Mouse (Mus musculus): ENCODE results near the gene Specc1. TPM values are rescaled to one million over a fixed set of nuclear protein-coding genes. Genes with fewer than 3 reads are reported as not detected.

Gene Specc1
- total and polyA plus RNA-seq, 3 experiments = 2.5 to 5.8 TPM; not detected in 1

GRCm38 (mm10) chr11:61960096-61960495 is 3.5 kb downstream of the Specc1 start:
- Histone ChIP-seq H3K4me1 (ENCODE audit: control insufficient read depth in 1 of 2, insufficient read depth in 2 of 2, low read length in 2 of 2) (peaks cover 6 to 34% of the 10 kb centered on the region in 2 experiments; a peak in 3 of 4 replicates), H3K4me3 (ENCODE audit: control insufficient read depth in 1 of 2, insufficient read depth in 1 of 2, low read depth in 2 of 2, low read length in 2 of 2) (no peak overlapping the region), H3K79me2 (ENCODE audit: control insufficient read depth, insufficient read depth, low read length, poor library complexity) (no peaks in the 10 kb centered on the region), H3K27ac (ENCODE audit: control insufficient read depth, low read depth, low read length) (no peak overlapping the region), H3K9me3 (replicated peaks; ENCODE audit: insufficient read depth, low read length) (no peaks in the 10 kb centered on the region), H3K27me3 (ENCODE audit: control insufficient read depth in 1 of 2, insufficient read depth in 2 of 2, low read length in 2 of 2) (no peaks in the 10 kb centered on the region), H3K36me3 (ENCODE audit: control insufficient read depth in 1 of 2, insufficient read depth in 2 of 2, low read length in 2 of 2) (peaks cover 0 to 27% of the 10 kb centered on the region in 2 experiments; a peak in 2 of 4 replicates), H3K9ac (ENCODE audit: control insufficient read depth, low read depth, low read length, poor library complexity, severe bottlenecking) (no peak overlapping the region)
- no peak for TF ChIP-seq MXI1 (IDR thresholded peaks at IDR 0.05; ENCODE audit: low read depth, low read length)
- no peak for TF ChIP-seq JUND (IDR thresholded peaks at IDR 0.05; ENCODE audit: low read depth, low read length)
- TF ChIP-seq NELFE (IDR thresholded peaks at IDR 0.05; ENCODE audit: low read depth, low read length) = no peak
- TF ChIP-seq USF1 (IDR thresholded peaks at IDR 0.05; ENCODE audit: low read depth, low read length) = no peak
- no peak for TF ChIP-seq HCFC1 (IDR thresholded peaks at IDR 0.05; ENCODE audit: low read depth, low read length)
- TF ChIP-seq EP300 (IDR thresholded peaks at IDR 0.05; ENCODE audit: low read depth in 1 of 2, low read length in 2 of 2) = no peak
- no peak for TF ChIP-seq USF2 (IDR thresholded peaks at IDR 0.05; ENCODE audit: borderline replicate concordance in 1 of 2, insufficient read depth in 1 of 2, low read depth in 1 of 2, low read length in 2 of 2)
- DNase-seq (ENCODE audit: low read depth, low spot score) = no peak

GRCm38 (mm10) chr11:61962684-61963083 is 6.1 kb downstream of the Specc1 start:
- H3K79me2 ChIP-seq (ENCODE audit: control insufficient read depth, insufficient read depth, low read length, poor library complexity) = no peaks in the 10 kb centered on the region
- H3K27me3 ChIP-seq (ENCODE audit: control insufficient read depth in 1 of 2, insufficient read depth in 2 of 2, low read length in 2 of 2) = no peaks in the 10 kb centered on the region
- H3K27ac ChIP-seq (ENCODE audit: control insufficient read depth, low read depth, low read length) = no peak overlapping the region
- no peak for TF ChIP-seq JUND (IDR thresholded peaks at IDR 0.05; ENCODE audit: low read depth, low read length)
- TF ChIP-seq EP300 (IDR thresholded peaks at IDR 0.05; ENCODE audit: low read depth in 1 of 2, low read length in 2 of 2) = no peak
- TF ChIP-seq MYB (IDR thresholded peaks at IDR 0.05; ENCODE audit: low read depth, low read length) = no peak
- TF ChIP-seq NRF1 (IDR thresholded peaks at IDR 0.05; ENCODE audit: insufficient read depth, low read depth, low read length, poor library complexity, severe bottlenecking) = no peak
- no peak for TF ChIP-seq MEF2A (IDR thresholded peaks at IDR 0.05; ENCODE audit: extremely low read depth, insufficient replicate concordance, low read depth, low read length, poor library complexity, severe bottlenecking)
- no peak for TF ChIP-seq KAT2A (conservative IDR thresholded peaks at IDR 0.05; ENCODE audit: low read depth, low read length)
- TF ChIP-seq ZMIZ1 (IDR thresholded peaks at IDR 0.05; ENCODE audit: low read depth, low read length) = no peak
- TF ChIP-seq GABPA (IDR thresholded peaks at IDR 0.05; ENCODE audit: low read depth, low read length) = no peak
- TF ChIP-seq MAZ (IDR thresholded peaks at IDR 0.05; ENCODE audit: low read depth, low read length) = no peak
- TF ChIP-seq GATA1 (IDR thresholded peaks at IDR 0.05; ENCODE audit: low read depth, low read length) = no peak
- TF ChIP-seq E2F4 (IDR thresholded peaks at IDR 0.05; ENCODE audit: borderline replicate concordance, low read depth, low read length) = no peak
- TF ChIP-seq RCOR1 (IDR thresholded peaks at IDR 0.05; ENCODE audit: low read depth, low read length) = no peak
- no peak for TF ChIP-seq RAD21 (IDR thresholded peaks at IDR 0.05; ENCODE audit: low read depth, low read length)
- no peak for TF ChIP-seq MXI1 (IDR thresholded peaks at IDR 0.05; ENCODE audit: low read depth, low read length)
- no peak for TF ChIP-seq ETS1 (IDR thresholded peaks at IDR 0.05; ENCODE audit: low read depth, low read length)
- TF ChIP-seq TAL1 (IDR thresholded peaks at IDR 0.05; ENCODE audit: low read length) = no peak
- no peak for TF ChIP-seq NELFE (IDR thresholded peaks at IDR 0.05; ENCODE audit: low read depth, low read length)
- no peak for TF ChIP-seq POLR2A (IDR thresholded peaks at IDR 0.05; ENCODE audit: control insufficient read depth in 1 of 2, insufficient read depth in 1 of 2, low read depth in 1 of 2, low read length in 2 of 2, poor library complexity in 1 of 2)
- TF ChIP-seq POLR2AphosphoS2 (IDR thresholded peaks at IDR 0.05; ENCODE audit: low read length) = no peak
- H3K4me1 ChIP-seq (ENCODE audit: control insufficient read depth in 1 of 2, insufficient read depth in 2 of 2, low read length in 2 of 2) = peaks cover 6 to 33% of the 10 kb centered on the region in 2 experiments; a peak in 3 of 4 replicates
- no peak overlapping the region for H3K4me3 ChIP-seq (ENCODE audit: control insufficient read depth in 1 of 2, insufficient read depth in 1 of 2, low read depth in 2 of 2, low read length in 2 of 2)
- no peaks in the 10 kb centered on the region for H3K9me3 ChIP-seq (replicated peaks; ENCODE audit: insufficient read depth, low read length)
- no peak for DNase-seq (ENCODE audit: low read depth, low spot score)
- H3K36me3 ChIP-seq (ENCODE audit: control insufficient read depth in 1 of 2, insufficient read depth in 2 of 2, low read length in 2 of 2) = peaks cover 0 to 26% of the 10 kb centered on the region in 2 experiments; a peak in 2 of 4 replicates
- H3K9ac ChIP-seq (ENCODE audit: control insufficient read depth, low read depth, low read length, poor library complexity, severe bottlenecking) = no peak overlapping the region
